Mouse (Mus musculus) cerebellum, adult 2 months (tissue): Measurements from ENCODE around the gene Fam166b.

Source experiments
- CTCF ChIP-seq: fragments of 200-500 bp; IDR thresholded peaks from 2 replicates; pipeline ENCODE4 v1.5.1; 2011; ENCODE audit warnings: low read depth, mild to moderate bottlenecking, control low read depth, low read length, moderate library complexity, borderline replicate concordance; ENCODE audit not compliant: insufficient read depth
- POLR2A ChIP-seq: fragments of 200-500 bp; IDR thresholded peaks from 2 replicates; pipeline ENCODE4 v1.6.1; 2011; ENCODE audit warnings: low read length, control low read depth, borderline replicate concordance; ENCODE audit not compliant: insufficient read depth

DNA sequence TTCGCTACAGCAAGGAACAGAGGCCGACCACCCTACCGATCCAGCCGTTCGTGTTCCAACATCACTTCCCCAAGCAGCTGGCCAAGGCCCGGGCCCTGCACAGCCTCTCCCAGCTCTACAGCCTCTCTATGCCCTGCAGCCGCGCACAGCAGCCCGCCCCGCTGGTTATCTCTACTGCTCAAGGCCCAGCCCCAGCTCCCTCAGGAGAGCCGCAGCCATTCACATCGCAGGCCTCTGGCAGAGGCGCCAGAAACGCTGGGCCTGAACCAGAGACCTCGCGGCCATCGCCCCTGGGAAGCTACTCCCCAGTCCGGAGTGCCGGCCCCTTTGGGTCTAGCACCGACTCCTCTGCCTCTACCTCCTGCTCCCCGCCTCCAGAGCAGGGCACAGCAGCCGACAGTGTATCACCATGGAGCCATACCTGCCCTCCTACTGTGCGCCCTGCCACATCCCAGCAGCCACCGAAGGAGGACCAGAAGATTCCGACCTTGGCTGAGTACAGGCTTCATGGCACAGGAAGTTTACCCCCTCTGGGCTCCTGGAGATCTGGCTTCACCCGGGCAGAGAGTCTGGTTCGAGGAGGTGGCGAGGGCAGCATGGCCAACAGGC, 7.2 kb downstream of the Fam166b start:
- TF ChIP-seq CTCF (no peak), POLR2A (no peak)
